Mouse (Mus musculus): ENCODE measurements around the gene Atf4. TPM values are rescaled to one million over a fixed set of nuclear protein-coding genes. Genes with fewer than 3 reads are reported as not detected.

The Atf4 gene
- total RNA-seq (2021): 100 to 1,000 TPM; 118 to 130 TPM
- long read RNA-seq, experiment 1, transcript Atf4-201 (3 exons, 1,725 nt): major isoform, 60 of 69 reads
- long read RNA-seq, experiment 1, transcript Atf4-203 (1 exons, 2,019 nt): minor isoform, 6 of 69 reads
- long read RNA-seq, experiment 1, partial matches to known transcripts: 3 of 69 reads
- long read RNA-seq, experiment 1, other reads (novel, unspliced or antisense): 0 of 69 reads
- long read RNA-seq, experiment 2, transcript Atf4-201 (3 exons, 1,725 nt): major isoform, 48 of 61 reads
- long read RNA-seq, experiment 2, transcript Atf4-203 (1 exons, 2,019 nt): minor isoform, 7 of 61 reads
- long read RNA-seq, experiment 2, partial matches to known transcripts: 5 of 61 reads
- long read RNA-seq, experiment 2, other reads (novel, unspliced or antisense): 1 of 61 reads

DNA sequence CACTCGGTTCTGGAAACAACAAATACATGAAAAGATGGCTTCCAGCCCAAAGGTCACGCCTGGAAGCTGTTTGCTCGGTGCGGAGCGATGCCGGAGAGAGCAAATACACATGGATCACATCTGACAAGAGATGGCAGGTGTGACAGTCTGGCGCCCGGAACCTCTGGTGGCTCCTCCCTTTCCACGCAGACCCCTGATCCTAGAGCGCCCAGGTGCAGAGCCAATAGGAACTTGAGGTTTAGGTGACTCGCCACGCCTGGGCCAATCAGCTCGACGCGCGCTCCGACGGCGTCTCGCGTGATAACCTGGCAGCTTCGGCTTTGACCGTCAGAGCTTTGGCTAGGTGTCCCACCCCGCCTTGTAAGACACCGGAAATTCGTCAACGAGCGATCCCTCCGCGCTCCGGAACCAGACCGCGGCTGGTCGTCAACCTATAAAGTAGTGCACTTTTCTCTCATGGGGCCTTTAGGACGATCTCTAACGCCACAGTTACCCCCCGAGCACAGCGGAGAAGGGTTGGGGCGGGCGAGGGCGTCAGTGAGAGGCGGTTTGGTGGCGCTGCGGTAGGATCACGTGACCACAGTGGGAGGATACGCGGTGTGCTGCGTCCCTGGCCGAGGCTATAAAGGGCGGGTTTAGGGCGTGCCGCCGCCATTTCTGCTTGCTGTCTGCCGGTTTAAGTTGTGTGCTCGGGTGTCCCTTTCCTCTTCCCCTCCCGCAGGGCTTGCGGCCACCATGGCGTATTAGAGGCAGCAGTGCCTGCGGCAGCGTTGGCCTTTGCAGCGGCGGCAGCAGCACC is at the start of gene Atf4:
TSS of gene Atf4 (plus strand) at position 338 of the 799 bp plus-strand sequence.
- peak; percentile 95 to 98 for DNase-seq (ENCODE audit: low spot score in 2 of 2)

DNA sequence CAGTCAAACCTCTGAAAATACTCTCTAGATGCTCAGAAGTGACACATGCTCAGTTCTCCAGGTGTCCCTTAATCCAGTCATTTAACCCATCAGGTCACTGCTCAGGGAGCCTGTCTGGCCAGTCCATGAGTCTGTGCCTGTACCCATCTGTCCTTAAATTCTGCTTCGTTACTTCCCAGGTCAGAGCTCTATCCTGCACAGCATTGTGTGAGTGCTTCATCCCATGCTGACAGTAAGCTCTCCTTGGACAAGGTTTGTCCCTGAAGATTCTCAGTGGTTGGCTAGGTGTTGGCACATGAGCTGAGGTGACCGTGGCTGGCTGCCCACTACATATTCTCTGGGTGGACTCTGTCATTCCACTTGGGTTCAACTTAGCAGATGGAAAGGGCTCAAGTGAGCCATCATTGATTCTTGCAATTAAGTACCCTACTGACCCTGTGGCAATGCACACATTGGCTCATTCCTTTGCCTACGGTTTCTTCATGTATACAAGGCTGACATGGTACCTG is 48.9 kb upstream of the Atf4 start:
- no peak for DNase-seq (ENCODE audit: low spot score in 2 of 2)

DNA sequence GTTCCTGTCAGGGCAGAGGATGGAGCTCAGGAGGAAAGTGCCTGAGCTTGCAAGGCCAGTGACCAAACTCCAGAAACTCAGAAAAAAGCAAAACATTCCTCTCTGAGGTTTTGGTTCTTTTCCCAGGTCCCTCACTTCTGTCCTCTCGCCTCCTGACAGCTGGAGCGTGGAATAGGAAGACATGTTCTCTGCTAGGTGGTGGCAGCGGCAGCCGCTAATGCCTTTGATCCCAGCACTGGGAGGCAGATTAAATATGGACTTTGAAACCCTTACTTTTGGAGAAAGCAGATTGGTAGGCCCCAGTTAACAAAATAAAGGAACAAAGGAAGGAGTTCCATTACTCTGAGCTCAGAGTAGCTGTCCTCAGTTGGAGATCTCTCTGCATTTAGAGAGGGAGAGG is 46.5 kb upstream of the Atf4 start:
- DNase-seq (ENCODE audit: low spot score in 2 of 2): no peak

DNA sequence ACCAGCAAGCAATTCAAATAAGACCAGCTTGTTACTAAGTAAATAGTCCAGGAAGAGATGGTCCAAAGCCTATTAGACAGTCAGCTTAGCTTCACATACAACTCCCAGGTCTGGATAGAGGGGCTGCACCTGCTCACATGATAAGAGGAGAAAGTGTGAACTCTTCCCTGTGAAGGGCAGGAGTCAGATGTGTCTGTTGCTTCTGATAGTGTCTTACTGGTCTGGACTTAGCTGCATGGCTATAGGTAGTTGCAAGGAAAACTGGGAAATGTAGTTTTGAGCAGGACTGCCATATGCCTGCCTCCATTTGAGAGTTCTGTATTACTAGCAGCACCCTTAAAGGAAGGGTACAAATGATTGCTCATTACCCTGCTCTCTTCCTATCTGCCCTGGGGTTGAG is 41.3 kb upstream of the Atf4 start:
- no peak for DNase-seq (ENCODE audit: low spot score in 2 of 2)

DNA sequence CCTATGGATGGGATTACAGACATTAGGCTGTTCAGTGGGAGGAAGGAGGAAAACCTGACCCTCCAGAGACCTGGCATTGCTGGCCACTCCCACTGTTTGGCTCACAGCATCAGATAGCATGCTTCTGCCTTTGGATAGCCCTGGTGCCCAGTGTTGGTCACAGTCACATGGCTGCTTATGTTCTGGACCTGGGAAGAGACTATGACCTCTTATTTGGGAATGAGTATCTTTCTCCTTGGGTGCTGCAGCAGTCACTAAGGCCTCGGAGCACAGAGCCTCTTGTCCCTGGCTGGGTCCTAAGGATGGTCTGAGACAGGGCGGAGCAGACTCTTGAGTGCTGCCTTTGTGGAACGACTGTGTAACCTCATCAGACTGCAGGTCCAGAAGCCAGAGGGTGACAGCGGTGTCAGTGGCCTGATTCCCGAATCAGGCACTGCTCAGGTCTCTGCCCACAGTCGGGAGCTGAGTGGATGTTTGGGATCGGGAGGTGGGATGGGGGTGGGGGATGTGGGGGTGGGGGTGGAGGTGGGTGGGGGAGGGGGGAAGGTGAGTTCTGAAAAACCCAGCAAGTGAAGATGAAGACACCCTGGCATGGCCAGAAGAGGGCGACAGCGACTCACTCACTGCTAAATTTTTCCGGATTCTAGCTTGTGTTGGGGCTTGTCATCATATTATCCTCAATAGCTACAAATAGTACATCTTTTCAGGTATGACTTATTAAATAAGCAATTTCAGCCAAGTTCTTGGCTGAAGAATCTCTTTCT is 39.1 kb upstream of the Atf4 start:
- DNase-seq (ENCODE audit: low spot score in 2 of 2): no peak

DNA sequence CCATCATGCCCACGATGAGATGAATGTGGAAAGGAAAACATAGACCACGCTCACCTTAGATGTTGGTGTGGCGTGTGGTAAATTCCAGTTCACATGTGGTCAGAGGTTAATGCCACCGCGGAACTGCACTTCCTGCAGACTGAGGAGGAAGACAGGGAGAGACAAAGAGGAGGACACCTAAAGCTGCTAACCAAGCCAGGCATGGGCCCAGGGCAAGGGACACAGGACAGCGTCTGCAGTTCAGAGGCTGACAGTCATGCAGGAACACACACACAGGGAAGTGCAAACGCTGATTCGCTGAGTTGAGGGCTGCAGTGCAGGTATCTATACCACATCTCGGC is 38.5 kb upstream of the Atf4 start:
- no peak for DNase-seq (ENCODE audit: low spot score in 2 of 2)

DNA sequence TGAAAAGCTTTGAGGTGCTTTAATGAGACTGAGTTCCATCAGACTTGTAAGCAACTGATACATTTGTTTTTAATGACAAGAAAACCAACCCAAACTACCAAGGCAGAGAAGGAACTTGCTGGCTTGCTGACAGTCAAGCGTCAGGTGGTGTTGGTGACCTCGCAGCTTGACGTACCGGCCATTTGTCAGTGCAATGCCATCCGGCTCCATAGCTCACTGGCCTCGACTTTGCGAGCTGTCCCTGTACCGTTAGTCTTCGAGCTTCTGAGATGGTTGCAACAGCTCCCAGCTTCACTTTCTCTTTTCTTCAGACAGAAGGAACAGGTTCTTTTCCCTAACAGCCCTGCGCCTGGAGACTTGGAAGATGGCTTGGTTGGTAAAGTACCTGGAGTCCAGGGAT is 37.5 kb upstream of the Atf4 start:
- DNase-seq (ENCODE audit: low spot score in 2 of 2): no peak

DNA sequence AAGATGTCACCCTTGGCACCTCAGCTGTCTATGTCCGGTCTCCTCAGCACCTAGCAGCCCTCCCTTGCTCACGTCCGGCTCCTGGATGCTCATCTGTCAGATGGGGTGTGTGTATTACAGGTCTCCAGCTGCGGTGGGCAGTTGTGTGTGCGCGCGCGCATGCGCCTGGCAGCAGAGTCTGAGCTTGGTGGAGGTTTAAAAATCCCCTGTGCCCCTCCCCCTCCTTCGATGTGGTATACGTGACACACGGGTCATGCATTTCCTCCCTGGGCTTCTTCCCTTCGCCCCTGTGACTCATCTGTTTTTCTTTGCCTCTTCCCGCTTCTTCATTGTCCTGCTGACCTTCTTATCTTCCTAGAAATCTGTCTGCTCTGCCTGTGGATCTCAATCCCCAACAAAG is 35.8 kb upstream of the Atf4 start:
- DNase-seq (ENCODE audit: low spot score in 2 of 2): no peak

DNA sequence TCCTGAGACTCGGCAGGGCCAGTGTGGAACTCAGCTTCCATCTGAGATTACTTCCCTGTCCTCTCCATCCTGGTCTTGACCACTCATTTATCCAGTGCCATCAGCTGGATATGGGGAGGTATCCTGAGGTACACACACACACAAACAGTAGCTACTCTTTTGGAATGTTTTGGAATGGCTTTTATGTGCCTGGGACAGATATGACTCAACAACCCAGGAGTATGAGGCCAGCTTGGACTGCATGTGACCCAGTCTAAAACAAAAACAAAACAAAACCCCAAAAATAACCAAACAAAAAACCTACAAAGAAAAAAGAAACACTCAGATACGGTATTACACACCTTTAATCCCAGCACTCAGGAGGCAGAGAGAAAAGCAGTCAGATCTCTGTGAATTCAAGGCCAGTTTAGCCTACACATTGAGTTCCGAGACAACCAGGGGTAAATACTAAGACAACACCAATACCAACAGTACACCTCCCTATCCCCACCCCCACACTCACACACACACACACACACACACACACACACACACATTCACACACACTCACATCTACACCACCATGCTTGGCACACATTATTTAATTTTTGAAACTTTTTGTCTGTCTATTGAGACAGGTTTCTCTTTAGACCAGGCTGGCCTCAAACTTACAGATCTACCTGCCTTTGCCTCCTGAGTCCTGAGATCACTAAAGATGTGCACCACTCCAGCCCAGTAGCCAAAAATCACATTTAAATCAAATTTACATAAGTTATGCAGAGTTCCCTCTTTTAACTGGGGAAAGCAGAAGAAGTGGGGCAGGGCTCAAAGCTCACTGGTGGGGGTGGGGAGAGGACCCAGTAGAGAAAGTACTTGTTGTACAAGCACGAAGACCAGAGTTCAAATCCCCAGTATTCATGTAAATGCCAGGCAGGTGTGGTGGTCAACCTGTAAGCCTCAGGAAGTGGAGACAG is 35.0 kb upstream of the Atf4 start:
- DNase-seq (ENCODE audit: low spot score in 2 of 2): no peak

DNA sequence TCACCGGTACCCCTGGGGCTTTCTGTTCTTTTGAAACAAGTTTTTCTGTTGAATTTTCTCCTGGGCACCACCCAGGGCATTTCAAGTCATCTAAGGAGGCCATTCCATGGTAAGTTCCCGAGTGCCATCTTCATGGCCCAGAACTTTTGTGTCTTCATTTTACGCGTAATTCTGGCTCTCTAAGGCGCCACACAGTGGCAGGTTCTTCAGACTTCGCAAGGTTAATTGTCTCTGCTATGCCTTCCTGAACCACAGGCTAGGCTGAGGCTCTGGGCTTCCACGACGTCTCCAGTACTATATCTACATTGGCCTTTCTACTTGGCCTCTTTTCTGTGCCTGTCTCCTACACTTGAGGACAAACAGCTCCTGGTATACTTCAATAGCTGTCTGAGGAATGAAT is 34.0 kb upstream of the Atf4 start:
- DNase-seq (ENCODE audit: low spot score in 2 of 2): no peak

DNA sequence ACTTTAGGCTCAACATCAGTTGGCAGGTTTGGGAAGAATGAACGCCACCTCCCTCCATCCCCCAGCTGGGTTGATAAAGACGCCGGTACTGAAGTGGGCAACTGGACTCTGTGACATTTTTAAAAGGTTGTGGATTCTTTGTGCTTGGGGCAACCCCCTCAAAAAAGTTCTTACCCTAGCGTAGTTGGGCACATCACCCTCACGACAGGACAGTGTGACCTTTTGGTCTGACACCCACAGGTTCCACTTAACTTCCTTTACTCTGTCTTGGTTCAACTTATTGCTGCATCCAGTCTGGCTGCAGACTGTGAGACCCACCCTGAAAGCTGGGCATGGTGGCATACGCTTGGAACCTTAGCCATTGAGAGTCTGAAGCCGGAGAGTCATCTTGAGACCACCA is 31.2 kb upstream of the Atf4 start:
- DNase-seq (ENCODE audit: low spot score in 2 of 2): no peak

DNA sequence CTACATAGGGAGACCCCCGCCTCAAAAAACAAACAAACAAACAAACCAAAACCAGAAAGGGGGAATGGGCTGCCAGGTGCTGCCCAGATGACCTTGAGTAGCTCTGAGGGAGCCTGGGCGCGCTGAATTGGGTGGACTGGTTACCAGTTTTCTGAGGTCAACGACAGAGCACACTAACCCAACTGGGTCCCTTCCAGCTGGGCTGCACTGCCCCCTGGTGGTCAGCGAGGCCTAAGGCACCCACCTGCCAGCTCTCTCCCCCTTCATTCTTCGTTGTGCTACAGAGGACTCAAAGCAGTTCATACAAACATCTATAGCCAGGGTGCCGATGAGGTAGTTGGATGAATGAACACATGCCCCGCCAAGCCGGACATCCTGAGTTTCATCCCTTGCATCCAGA is 29.8 kb upstream of the Atf4 start:
- peak; percentile 66 to 77 for DNase-seq (ENCODE audit: low spot score in 2 of 2)

DNA sequence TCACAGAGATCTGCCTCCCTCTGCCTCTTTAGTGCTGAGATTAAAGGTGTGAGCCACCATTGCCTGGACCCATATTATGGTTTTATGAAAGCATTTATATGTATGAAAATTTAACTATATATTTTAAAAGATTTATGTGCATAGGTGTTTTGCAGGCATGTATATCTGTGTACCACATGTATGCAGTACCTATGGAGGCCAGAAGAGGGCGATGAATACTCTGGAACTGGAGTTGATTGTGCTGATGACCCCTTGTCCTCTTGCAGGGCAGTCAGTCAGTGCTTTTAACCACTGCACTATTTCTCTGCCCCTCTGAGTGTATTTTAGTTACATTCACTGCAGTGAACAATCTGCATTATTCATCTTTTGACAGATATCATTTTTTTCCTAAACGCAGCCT is 29.2 kb upstream of the Atf4 start:
- DNase-seq (ENCODE audit: low spot score in 2 of 2): peak in 1 of 2 experiments; percentile 48

DNA sequence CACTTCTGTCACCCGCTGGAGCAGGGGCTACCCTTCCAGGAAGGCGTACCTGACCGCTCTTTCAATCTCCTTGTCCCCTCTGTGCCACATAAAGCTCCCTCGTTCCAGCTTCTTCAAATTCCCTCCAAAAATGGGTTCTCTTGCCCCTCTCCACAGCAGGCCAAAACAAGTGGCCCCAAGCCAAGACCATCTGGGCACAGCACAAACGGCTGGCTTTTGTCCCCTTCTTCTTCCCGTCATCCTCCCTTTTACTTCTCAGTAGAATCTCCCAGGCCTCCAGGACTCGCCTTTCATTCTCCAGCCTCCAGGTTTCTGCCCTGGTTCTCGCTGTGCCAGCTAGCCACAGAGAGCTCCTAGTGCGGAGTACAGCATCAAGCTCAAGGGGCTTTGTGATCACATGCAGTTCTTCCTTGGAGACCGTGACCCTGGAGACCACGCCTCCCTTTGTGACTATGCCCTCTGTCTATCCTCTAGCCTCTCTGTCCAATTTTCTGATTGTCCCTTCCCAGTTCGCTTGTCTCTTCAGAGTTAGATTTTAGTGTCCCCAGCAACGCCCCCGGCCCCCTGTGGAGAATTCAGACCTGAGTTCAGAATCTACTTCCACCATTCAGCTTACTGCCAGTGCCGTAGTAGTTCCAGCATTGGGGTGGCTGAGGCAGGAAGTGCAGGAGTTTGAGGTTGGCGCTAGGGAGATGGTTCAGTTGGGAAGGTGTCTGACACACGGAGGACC is 26.7 kb upstream of the Atf4 start:
- DNase-seq (ENCODE audit: low spot score in 2 of 2): no peak

DNA sequence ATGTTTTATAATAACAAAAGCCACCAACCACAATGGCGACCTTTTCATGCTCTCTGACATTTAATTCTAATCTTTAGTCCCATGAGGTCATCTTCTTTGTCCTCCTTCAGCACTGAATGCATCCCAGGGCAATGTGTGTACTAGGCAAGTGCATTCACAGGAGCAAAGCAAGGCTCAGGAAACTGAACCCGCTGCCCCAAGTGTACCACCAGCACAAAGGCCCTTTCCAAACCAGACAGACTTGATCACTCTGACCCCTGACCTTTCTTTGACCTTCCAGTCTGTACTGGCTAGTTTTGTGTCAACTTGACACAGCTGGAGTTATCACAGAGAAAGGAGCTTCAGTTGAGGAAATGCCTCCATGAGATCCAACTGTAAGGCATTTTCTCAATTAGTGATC is 22.7 kb upstream of the Atf4 start:
- no peak for DNase-seq (ENCODE audit: low spot score in 2 of 2)

DNA sequence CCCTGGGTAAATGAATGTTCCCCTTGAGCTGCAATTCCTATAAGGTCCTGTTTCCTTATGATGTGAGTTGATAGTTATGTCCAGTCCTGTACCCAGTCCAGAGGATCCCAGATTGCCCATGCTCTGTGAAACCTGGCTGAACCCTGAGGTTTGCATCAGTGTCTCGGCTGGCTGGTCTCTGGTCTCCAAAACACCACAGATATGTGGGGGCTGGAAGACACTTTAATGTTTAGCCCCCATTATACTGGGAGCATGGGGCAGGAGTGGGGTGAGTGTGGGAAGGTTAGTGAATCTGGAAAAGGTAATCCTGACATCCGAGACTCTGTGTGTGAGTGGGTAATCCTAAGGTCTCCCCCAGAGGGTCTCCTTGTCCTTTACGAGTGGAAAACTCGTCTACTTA is 21.9 kb upstream of the Atf4 start:
- no peak for DNase-seq (ENCODE audit: low spot score in 2 of 2)

DNA sequence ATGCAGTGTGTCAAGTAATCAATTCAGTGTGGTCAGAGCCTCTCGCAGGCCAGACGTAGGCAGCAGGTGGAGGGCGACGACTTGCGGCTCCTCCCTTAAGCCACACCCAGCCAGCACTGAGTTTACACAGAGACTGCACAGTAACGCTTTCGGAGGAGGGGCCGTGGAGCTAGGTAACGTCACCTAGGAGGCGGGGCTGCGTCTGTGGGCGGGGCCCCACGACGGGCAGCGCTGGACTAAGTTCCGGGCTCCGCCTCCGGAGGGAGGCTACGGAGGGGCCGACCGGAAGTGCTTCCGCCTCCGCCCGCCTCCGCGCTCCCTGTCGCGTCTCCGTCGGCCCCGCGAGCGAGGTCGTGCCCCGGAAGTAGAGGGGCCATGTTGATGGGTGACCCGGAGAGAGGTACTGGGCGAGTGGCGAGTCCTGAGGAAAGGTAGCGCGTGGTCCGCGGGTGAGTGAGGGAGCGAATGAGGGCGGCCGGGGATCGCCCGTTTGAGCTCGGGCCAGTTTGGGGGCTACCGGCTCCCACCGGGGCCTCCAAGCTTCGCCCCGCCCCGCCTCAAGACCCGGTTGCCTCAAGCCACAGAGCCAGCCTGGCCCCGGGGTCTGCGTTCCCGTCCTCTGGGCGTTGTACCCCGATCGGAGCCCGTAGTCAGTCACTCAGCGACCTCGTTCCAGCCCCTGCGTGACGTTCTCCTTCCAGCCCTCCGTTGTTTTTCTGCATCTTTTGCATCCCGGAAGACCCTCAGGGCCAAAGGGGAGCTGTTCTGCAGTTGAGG is 21.1 kb upstream of the Atf4 start, which contains the start of gene Mief1:
TSS of gene Mief1 (plus strand) at position 286 of the 777 bp plus-strand sequence.
- DNase-seq (ENCODE audit: low spot score in 2 of 2): peak; percentile 95 to 97

DNA sequence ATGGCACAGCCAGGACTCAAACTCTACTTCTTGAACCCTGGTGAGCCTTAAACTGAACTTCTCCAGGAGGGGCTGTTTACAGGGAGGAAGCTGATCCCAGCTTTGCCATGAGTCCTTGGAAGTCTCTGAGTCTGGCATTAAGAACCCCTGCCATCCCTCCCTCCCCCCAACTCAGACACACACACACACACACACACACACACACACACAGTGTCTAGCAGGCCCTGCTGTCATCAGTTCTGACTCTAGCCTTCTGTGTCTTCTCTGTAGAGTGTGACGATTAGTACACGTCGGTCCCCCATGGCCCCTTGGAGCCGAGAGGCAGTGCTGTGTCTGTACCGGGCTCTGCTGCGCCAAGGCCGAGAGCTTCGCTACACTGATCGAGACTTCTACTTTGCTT is 19.4 kb upstream of the Atf4 start, which contains the start of gene AC140267.1:
TSS of gene AC140267.1 (plus strand) at position 301 of the 400 bp plus-strand sequence.
- DNase-seq (ENCODE audit: low spot score in 2 of 2): no peak

DNA sequence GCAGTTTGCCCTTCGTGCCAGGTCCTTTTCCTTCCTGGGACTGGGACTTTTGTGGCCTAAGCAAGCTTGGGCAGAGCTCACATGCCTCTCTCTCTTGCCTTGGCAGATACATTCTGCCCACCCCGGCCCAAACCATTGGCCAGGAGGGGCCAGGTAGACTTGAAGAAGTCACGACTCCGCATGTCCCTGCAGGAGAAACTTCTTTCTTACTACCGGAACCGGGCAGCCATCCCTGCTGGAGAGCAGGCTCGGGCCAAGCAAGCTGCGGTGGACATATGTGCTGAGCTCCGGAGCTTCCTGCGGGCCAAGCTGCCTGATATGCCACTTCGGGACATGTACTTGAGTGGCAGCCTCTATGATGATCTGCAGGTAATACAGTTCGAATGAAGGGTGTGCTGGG is 6.8 kb upstream of the Atf4 start:
- no peak for DNase-seq (ENCODE audit: low spot score in 2 of 2)

Data from gastrocnemius, postnatal 4 days (tissue).